Comparison of ENCODE assay signal across 8 mouse cellular contexts in genomic region chr17:26507966-26508344, GRCm38 (mm10). TPM values are rescaled to one million over a fixed set of nuclear protein-coding genes. Genes with fewer than 3 reads are reported as not detected.
DNase-seq lines count a peak whose midpoint lies in the region; ATAC-seq lines count a peak whose summit lies in the region.

No protein-coding gene starts in this region.

- ATAC-seq in forebrain, embryonic 16.5 days: peak; percentile 53
- peak; percentile 71 for ATAC-seq in hindbrain, embryonic 16.5 days
- no peak for ATAC-seq in CD4-positive, CD25-positive, alpha-beta regulatory T cell, adult 4 months

- H3K4me3 ChIP-seq in forebrain, embryonic 16.5 days (replicated peaks; ENCODE audit: low read length): peak overlapping the region; percentile 83
- peak overlapping the region; percentile 64 for H3K4me3 ChIP-seq in hindbrain, embryonic 16.5 days (ENCODE audit: low read length)
- H3K4me3 ChIP-seq in megakaryocyte, embryonic 14.5 days (replicated peaks): peak overlapping the region; percentile 97

- no peaks in the 10 kb centered on the region for H3K36me3 ChIP-seq in forebrain, embryonic 16.5 days (ENCODE audit: control insufficient read depth, insufficient read depth)
- H3K36me3 ChIP-seq in hindbrain, embryonic 16.5 days (ENCODE audit: control insufficient read depth, insufficient read depth, low read length): peaks cover 3% of the 10 kb centered on the region; the same call in 1 of the 2 replicates
- peaks cover 20% of the 10 kb centered on the region for H3K36me3 ChIP-seq in megakaryocyte, embryonic 14.5 days (replicated peaks; ENCODE audit: low read length)

- H3K4me1 ChIP-seq in forebrain, embryonic 16.5 days (replicated peaks; ENCODE audit: control insufficient read depth, insufficient read depth, low read length): peaks cover 45% of the 10 kb centered on the region
- H3K4me1 ChIP-seq in hindbrain, embryonic 16.5 days (ENCODE audit: control insufficient read depth, insufficient read depth, low read depth, low read length): peaks cover 43% of the 10 kb centered on the region
- H3K4me1 ChIP-seq in megakaryocyte, embryonic 14.5 days: peaks cover 80% of the 10 kb centered on the region

- peak overlapping the region; percentile 95 for H3K9ac ChIP-seq in forebrain, embryonic 16.5 days (replicated peaks; ENCODE audit: low read depth, low read length)
- H3K9ac ChIP-seq in hindbrain, embryonic 16.5 days (ENCODE audit: low read depth, low read length): peak overlapping the region; percentile 71

- H3K4me2 ChIP-seq in forebrain, embryonic 16.5 days (ENCODE audit: low read length): peak overlapping the region; percentile 80
- peak overlapping the region; percentile 87 for H3K4me2 ChIP-seq in hindbrain, embryonic 16.5 days (ENCODE audit: low read length)

- H3K9me3 ChIP-seq in forebrain, embryonic 16.5 days (ENCODE audit: control insufficient read depth, low read length): no peaks in the 10 kb centered on the region
- H3K9me3 ChIP-seq in hindbrain, embryonic 16.5 days (ENCODE audit: control insufficient read depth, low read length): no peaks in the 10 kb centered on the region
- no peaks in the 10 kb centered on the region for H3K9me3 ChIP-seq in megakaryocyte, embryonic 14.5 days

- no peaks in the 10 kb centered on the region for H3K27me3 ChIP-seq in forebrain, embryonic 16.5 days (replicated peaks; ENCODE audit: control insufficient read depth, insufficient read depth, low read length)
- H3K27me3 ChIP-seq in hindbrain, embryonic 16.5 days (replicated peaks; ENCODE audit: control insufficient read depth, insufficient read depth, low read length): no peaks in the 10 kb centered on the region
- peaks cover 2% of the 10 kb centered on the region for H3K27me3 ChIP-seq in megakaryocyte, embryonic 14.5 days (replicated peaks)

- under 1% methylated on average over 46 of the region's 46 CpGs for WGBS in forebrain, embryonic 16.5 days
- under 1% methylated on average over 44 of the region's 46 CpGs for WGBS in hindbrain, embryonic 16.5 days

- H3K27ac ChIP-seq in forebrain, embryonic 16.5 days (ENCODE audit: low read length): peak overlapping the region; percentile 99
- H3K27ac ChIP-seq in hindbrain, embryonic 16.5 days (ENCODE audit: low read depth, low read length): peak overlapping the region; percentile 95

- DNase-seq in MN1 (ENCODE audit: low spot score): peak; percentile 92
- DNase-seq in cerebellum, adult 18-20 months: peak; percentile 79 to 89
- peak; percentile 61 to 79 for DNase-seq in left cerebral cortex, adult 18-20 months (ENCODE audit: low spot score in 2 of 2)
- DNase-seq in right cerebral cortex, postnatal 10 days (ENCODE audit: low spot score in 2 of 2): peak; percentile 89 to 91

RNA-seq across cellular contexts. Expression of gene Ergic1, which starts 53.3 kb away (rescaled TPM):
- 102 and 113 TPM in 2 replicates for polyA plus RNA-seq in forebrain, embryonic 16.5 days (2015; fragmentation: Nextera tagmentation; extraction: Ambion mirVana)
- polyA plus RNA-seq in hindbrain, embryonic 16.5 days (2015; fragmentation: Nextera tagmentation; extraction: Ambion mirVana): 97.0 and 106 TPM in 2 replicates
- 100 to 1,000 TPM; 150 to 155 TPM for total RNA-seq in left cerebral cortex, adult 18-20 months (2021)
- polyA plus RNA-seq in megakaryocyte, embryonic 14.5 days (2012; ENCODE audit: insufficient read depth, low replicate concordance): 21.0 and 26.5 TPM in 2 replicates
- 10 to 100 TPM; 37.2 to 77.2 TPM for polyA plus RNA-seq in CD4-positive, CD25-positive, alpha-beta regulatory T cell, adult 4 months (2017; shearing (Covaris generic))

RNA-seq across cellular contexts. Expression of gene Dusp1, which starts 54.0 kb away (rescaled TPM):
- polyA plus RNA-seq in forebrain, embryonic 16.5 days (2015; fragmentation: Nextera tagmentation; extraction: Ambion mirVana): 44.1 and 47.8 TPM in 2 replicates
- polyA plus RNA-seq in hindbrain, embryonic 16.5 days (2015; fragmentation: Nextera tagmentation; extraction: Ambion mirVana): 27.1 and 29.0 TPM in 2 replicates
- total RNA-seq in left cerebral cortex, adult 18-20 months (2021): 10 to 100 TPM; 60.7 to 61.5 TPM
- polyA plus RNA-seq in megakaryocyte, embryonic 14.5 days (2012; ENCODE audit: insufficient read depth, low replicate concordance): 11.6 and 65.1 TPM in 2 replicates
- polyA plus RNA-seq in CD4-positive, CD25-positive, alpha-beta regulatory T cell, adult 4 months (2017; shearing (Covaris generic)): 10 to 100 TPM; 24.6 to 24.7 TPM
